Mouse (Mus musculus): ENCODE measurements around the gene Zbtb38. TPM values are rescaled to one million over a fixed set of nuclear protein-coding genes. Genes with fewer than 3 reads are reported as not detected.

Gene Zbtb38
- polyA plus RNA-seq, 1 experiment from 2014 or later, result 9.2 TPM

- no peak for DNase-seq (ENCODE audit: low spot score)
- Histone ChIP-seq H3K4me2 (ENCODE audit: low read depth, severe bottlenecking) (no peak overlapping the region; the same call in 1 of the 2 replicates), H3K27ac (replicated peaks; ENCODE audit: low read depth, low read length) (no peak overlapping the region), H3K4me3 (ENCODE audit: low read depth, low read length) (no peak overlapping the region), H3K36me3 (ENCODE audit: control insufficient read depth, insufficient read depth, low read length) (no peaks in the 10 kb centered on the region), H3K9me3 (ENCODE audit: control insufficient read depth, low read length) (no peaks in the 10 kb centered on the region), H3K9ac (ENCODE audit: low read length) (no peak overlapping the region), H3K4me1 (ENCODE audit: control insufficient read depth, insufficient read depth, low read length) (peaks cover 11% of the 10 kb centered on the region), H3K27me3 (ENCODE audit: control insufficient read depth, insufficient read depth, low read length) (no peaks in the 10 kb centered on the region)
- no peak for ATAC-seq (ENCODE audit: insufficient number of reproducible peaks, low FRiP score, low TSS enrichment, low read depth)
- WGBS, result 80% methylated on average over 19 of the region's 19 CpGs
Measured at GRCm38 (mm10) chr9:96731039-96731895, 21.4 kb downstream of the Zbtb38 start.

- no peak overlapping the region for H3K27ac ChIP-seq (replicated peaks; ENCODE audit: low read depth, low read length)
- H3K9ac ChIP-seq (ENCODE audit: low read length), result no peak overlapping the region
- no peak overlapping the region for H3K4me3 ChIP-seq (ENCODE audit: low read depth, low read length)
- no peak overlapping the region for H3K4me2 ChIP-seq (ENCODE audit: low read depth, severe bottlenecking)
- H3K36me3 ChIP-seq (ENCODE audit: control insufficient read depth, insufficient read depth, low read length), result no peaks in the 10 kb centered on the region
- no peaks in the 10 kb centered on the region for H3K9me3 ChIP-seq (ENCODE audit: control insufficient read depth, low read length)
- WGBS, result 89% methylated on average over 2 of the region's 2 CpGs
- H3K4me1 ChIP-seq (ENCODE audit: control insufficient read depth, insufficient read depth, low read length), result peaks cover 20% of the 10 kb centered on the region
- no peaks in the 10 kb centered on the region for H3K27me3 ChIP-seq (ENCODE audit: control insufficient read depth, insufficient read depth, low read length)
- DNase-seq (ENCODE audit: low spot score) (no peak), ATAC-seq (ENCODE audit: insufficient number of reproducible peaks, low FRiP score, low TSS enrichment, low read depth) (no peak)
Measured at GRCm38 (mm10) chr9:96730311-96730625, 22.4 kb downstream of the Zbtb38 start.

DNA sequence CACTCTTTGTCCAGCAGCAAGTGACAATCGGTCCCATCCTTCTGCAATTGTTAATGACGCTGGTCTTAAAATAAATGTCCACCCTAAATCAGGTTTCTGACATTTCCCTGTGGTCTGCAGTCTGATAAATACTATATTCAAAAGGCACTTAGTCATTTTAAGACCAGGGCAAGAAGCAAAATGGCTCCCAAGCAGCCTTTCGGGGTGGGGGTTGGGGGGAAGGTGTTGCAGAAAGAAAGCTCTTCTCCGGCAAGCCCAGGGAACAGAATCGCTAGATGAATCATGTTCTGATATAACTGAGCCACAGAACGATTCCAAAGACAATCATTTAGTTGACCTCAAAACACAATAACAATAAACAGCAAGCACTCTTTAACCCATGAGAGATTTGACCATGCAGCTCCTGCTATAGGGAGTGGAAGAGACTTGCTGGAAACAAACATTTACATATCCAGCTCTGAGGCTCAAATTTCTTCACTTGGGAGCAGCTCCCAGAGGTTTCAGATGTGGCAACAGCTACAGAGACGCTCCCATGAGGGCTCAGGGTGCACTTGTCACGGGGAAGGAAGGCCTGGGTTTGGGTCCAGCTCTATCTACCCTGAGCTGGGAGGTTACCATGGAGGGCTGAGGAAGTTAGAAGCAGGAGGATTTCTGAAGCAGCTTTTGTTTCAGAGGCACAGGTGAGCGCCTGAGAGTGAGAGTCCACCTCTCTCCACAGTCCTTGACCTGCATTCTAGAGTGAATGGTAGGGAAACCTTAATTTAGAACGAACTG, 22.9 kb downstream of the Zbtb38 start:
- Histone ChIP-seq H3K4me1 (ENCODE audit: control insufficient read depth, insufficient read depth, low read length) (peaks cover 20% of the 10 kb centered on the region), H3K27ac (replicated peaks; ENCODE audit: low read depth, low read length) (no peak overlapping the region), H3K4me2 (ENCODE audit: low read depth, severe bottlenecking) (no peak overlapping the region), H3K27me3 (ENCODE audit: control insufficient read depth, insufficient read depth, low read length) (no peaks in the 10 kb centered on the region), H3K9me3 (ENCODE audit: control insufficient read depth, low read length) (no peaks in the 10 kb centered on the region), H3K36me3 (ENCODE audit: control insufficient read depth, insufficient read depth, low read length) (no peaks in the 10 kb centered on the region), H3K9ac (ENCODE audit: low read length) (no peak overlapping the region), H3K4me3 (ENCODE audit: low read depth, low read length) (no peak overlapping the region)
- no peak; the same call in 1 of the 2 replicates for ATAC-seq (ENCODE audit: insufficient number of reproducible peaks, low FRiP score, low TSS enrichment, low read depth)
- no peak for DNase-seq (ENCODE audit: low spot score)
- 76% methylated on average over 10 of the region's 10 CpGs for WGBS

DNA sequence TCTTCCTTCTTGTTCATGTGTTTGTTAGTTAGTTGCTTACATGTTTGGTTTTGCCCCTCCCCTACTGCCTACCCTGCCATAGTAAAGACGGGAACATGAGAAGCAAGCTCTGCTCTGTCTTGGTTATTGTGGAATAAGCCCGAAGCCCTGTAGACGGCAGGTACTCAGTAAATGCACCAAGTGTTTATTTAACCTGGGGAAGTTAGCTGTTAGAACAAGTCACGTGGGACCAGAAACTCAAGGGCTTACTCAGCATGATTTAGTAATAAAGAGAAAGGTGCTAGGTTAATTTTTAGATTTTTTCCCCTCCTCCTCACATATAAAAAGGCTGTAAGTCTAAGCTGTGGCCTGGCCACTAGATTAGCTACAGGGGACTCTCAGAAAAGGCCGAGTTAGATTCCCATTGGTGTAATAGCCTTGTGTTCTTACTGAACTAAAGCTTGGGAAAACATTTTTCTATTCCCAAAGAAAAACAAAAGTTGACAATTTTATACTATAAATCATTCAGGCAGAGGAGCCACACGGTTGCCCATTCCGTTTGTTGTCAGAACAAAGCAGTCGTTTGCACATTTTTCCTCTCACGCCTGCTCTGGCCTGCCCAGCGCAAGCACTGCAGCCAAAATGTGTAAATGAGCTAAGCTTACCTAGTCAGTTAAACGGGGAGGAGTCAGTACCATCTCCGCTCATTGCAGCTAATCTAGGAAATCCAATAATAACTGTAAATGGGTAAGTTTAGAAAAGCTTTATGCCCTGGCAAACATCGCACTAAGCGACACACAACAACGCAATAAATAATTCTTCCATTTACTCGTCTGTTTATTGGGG, 24.1 kb downstream of the Zbtb38 start:
- Histone ChIP-seq H3K9ac (ENCODE audit: low read length) (no peak overlapping the region), H3K9me3 (ENCODE audit: control insufficient read depth, low read length) (no peaks in the 10 kb centered on the region), H3K27me3 (ENCODE audit: control insufficient read depth, insufficient read depth, low read length) (no peaks in the 10 kb centered on the region), H3K36me3 (ENCODE audit: control insufficient read depth, insufficient read depth, low read length) (no peaks in the 10 kb centered on the region), H3K4me2 (ENCODE audit: low read depth, severe bottlenecking) (no peak overlapping the region), H3K27ac (replicated peaks; ENCODE audit: low read depth, low read length) (no peak overlapping the region), H3K4me3 (ENCODE audit: low read depth, low read length) (no peak overlapping the region), H3K4me1 (ENCODE audit: control insufficient read depth, insufficient read depth, low read length) (peaks cover 20% of the 10 kb centered on the region)
- ATAC-seq (ENCODE audit: insufficient number of reproducible peaks, low FRiP score, low TSS enrichment, low read depth) (no peak), DNase-seq (ENCODE audit: low spot score) (no peak)
- 54% methylated on average over 16 of the region's 16 CpGs for WGBS

- H3K4me3 ChIP-seq (ENCODE audit: low read depth, low read length), result no peak overlapping the region
- no peak overlapping the region for H3K4me2 ChIP-seq (ENCODE audit: low read depth, severe bottlenecking)
- ATAC-seq (ENCODE audit: insufficient number of reproducible peaks, low FRiP score, low TSS enrichment, low read depth), result no peak
- DNase-seq (ENCODE audit: low spot score), result no peak
- H3K9ac ChIP-seq (ENCODE audit: low read length), result no peak overlapping the region
- 88% methylated on average over 6 of the region's 6 CpGs for WGBS
- H3K4me1 ChIP-seq (ENCODE audit: control insufficient read depth, insufficient read depth, low read length), result peaks cover 20% of the 10 kb centered on the region
- H3K27ac ChIP-seq (replicated peaks; ENCODE audit: low read depth, low read length), result no peak overlapping the region
- H3K36me3 ChIP-seq (ENCODE audit: control insufficient read depth, insufficient read depth, low read length), result no peaks in the 10 kb centered on the region
- no peaks in the 10 kb centered on the region for H3K27me3 ChIP-seq (ENCODE audit: control insufficient read depth, insufficient read depth, low read length)
- H3K9me3 ChIP-seq (ENCODE audit: control insufficient read depth, low read length), result no peaks in the 10 kb centered on the region
Measured at GRCm38 (mm10) chr9:96727688-96728087, 24.9 kb downstream of the Zbtb38 start.

DNA sequence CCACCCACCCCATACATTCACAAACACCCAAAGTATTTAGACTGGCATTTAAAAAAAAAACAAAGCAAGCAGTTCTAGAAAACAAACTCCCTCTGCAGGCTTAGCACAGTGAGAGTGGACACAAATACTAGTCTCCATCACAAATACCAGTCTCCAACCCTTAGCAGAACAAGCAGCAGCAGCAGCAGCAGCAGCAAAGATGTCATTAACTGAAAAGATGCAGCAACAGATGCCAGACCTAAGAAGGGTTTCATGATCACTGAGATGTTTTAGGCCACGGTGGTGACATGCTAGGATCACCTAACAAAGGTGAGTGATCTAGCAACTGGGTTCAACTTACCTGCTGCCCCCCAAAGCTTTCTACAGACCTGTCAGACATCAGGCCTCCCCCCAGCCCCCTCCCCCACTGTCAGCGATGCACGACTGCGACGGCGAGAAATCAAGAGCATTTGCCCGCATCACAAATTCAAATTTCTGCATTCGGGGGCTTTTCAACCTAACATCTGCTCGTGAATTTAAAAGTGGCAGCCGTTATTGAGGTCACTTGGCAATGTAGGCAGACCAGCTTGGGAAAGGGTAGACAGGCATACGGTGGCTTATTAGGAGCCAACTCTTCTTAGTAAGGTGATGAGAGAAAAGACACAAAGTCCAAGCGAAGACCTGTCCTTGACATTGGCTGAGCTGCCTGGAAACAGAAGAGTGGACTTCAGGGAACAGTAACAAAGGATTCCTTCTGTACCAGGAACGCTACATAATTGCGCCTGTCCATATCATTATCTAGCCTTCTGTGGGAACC, 26.1 kb downstream of the Zbtb38 start:
- peak overlapping the region; percentile 59; the same call in 1 of the 2 replicates for H3K27ac ChIP-seq (replicated peaks; ENCODE audit: low read depth, low read length)

DNA sequence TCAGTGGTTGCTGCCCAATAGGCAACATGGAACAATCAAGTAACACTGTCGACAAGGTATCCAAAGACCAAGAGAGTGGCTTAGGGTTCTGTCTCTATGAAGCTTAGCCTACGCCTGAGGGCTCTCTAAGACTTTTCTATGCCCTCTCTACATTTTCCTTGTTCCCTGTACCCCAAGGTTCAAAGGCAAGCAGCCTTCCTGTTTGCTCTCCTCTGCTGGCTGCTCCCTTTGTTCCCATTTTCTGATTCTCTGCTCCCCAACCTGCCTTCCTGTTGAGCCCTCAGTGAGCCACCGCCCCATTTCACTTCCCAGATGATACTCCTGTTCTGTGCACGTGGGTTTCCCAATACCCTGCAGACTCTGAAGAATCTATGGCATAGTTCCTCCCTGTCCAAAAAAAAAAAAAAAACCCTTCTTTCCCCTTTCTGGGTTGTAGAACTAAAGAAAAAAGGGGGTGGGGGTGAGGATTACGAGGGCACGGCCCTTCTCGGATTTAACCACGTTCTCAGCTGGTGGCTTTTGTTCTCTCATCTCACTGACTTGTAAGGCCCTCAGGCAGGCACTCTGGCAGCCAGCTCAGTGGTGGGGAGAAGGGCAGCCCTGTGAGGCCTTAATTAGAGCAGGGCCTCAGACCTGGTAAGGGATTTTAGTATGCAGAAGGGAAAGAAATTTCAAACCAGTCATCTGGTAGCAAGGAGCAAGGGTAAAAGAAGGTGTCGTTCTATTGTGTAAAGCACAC, 26.9 kb downstream of the Zbtb38 start:
- peaks cover 20% of the 10 kb centered on the region for H3K4me1 ChIP-seq (ENCODE audit: control insufficient read depth, insufficient read depth, low read length)

More for the DNA sequence above, 26.1 kb downstream of the Zbtb38 start:
- Histone ChIP-seq H3K4me3 (ENCODE audit: low read depth, low read length) (no peak overlapping the region), H3K4me2 (ENCODE audit: low read depth, severe bottlenecking) (no peak overlapping the region), H3K4me1 (ENCODE audit: control insufficient read depth, insufficient read depth, low read length) (peaks cover 20% of the 10 kb centered on the region), H3K27me3 (ENCODE audit: control insufficient read depth, insufficient read depth, low read length) (no peaks in the 10 kb centered on the region), H3K9me3 (ENCODE audit: control insufficient read depth, low read length) (no peaks in the 10 kb centered on the region), H3K36me3 (ENCODE audit: control insufficient read depth, insufficient read depth, low read length) (no peaks in the 10 kb centered on the region), H3K9ac (ENCODE audit: low read length) (no peak overlapping the region)
- 59% methylated on average over 14 of the region's 14 CpGs for WGBS
- no peak for DNase-seq (ENCODE audit: low spot score)
- ATAC-seq (ENCODE audit: insufficient number of reproducible peaks, low FRiP score, low TSS enrichment, low read depth), result no peak

More for the DNA sequence above, 26.9 kb downstream of the Zbtb38 start:
- Histone ChIP-seq H3K9me3 (ENCODE audit: control insufficient read depth, low read length) (no peaks in the 10 kb centered on the region), H3K4me3 (ENCODE audit: low read depth, low read length) (no peak overlapping the region), H3K27ac (replicated peaks; ENCODE audit: low read depth, low read length) (peak overlapping the region; percentile 59; the same call in 1 of the 2 replicates), H3K36me3 (ENCODE audit: control insufficient read depth, insufficient read depth, low read length) (no peaks in the 10 kb centered on the region), H3K4me2 (ENCODE audit: low read depth, severe bottlenecking) (no peak overlapping the region), H3K27me3 (ENCODE audit: control insufficient read depth, insufficient read depth, low read length) (no peaks in the 10 kb centered on the region), H3K9ac (ENCODE audit: low read length) (0 out of 2 replicates have a peak overlapping the region, but pooled peaks have one; percentile 22)
- 0 out of 2 replicates have a peak, but pooled peaks have one; percentile 27 for ATAC-seq (ENCODE audit: insufficient number of reproducible peaks, low FRiP score, low TSS enrichment, low read depth)
- WGBS, result 31% methylated on average over 9 of the region's 9 CpGs
- peak; percentile 62 for DNase-seq (ENCODE audit: low spot score)

All from limb, embryonic 11.5 days (tissue).